Mouse (Mus musculus): Measurements from ENCODE around the gene Dusp3. TPM values are rescaled to one million over a fixed set of nuclear protein-coding genes. Genes with fewer than 3 reads are reported as not detected.
"Not testable (repeated sequence)": the region's sequence is repeated elsewhere in the genome, so short reads cannot be mapped to it uniquely, and the experiment has no call there.

The Dusp3 gene
- total RNA-seq, 2 experiments from 2014 or later, result 138 to 142 TPM

- intact Hi-C loops (cut with DNase I), result no loop called here
- no peak for DNase-seq (ENCODE audit: extremely low spot score in 1 of 2, low spot score in 2 of 2)
These were observed 29.3 kb upstream of the Dusp3 start for GRCm38 (mm10) chr11:102016136-102016535.

GRCm38 (mm10) chr11:102015472-102015871 lies 28.7 kb upstream of the Dusp3 start:
- intact Hi-C loops (cut with DNase I), result no loop called here
- no peak for DNase-seq (ENCODE audit: extremely low spot score in 1 of 2, low spot score in 2 of 2)

- intact Hi-C loops (cut with DNase I), result no loop called here
- DNase-seq (ENCODE audit: extremely low spot score in 1 of 2, low spot score in 2 of 2), result no peak
These were observed 26.4 kb upstream of the Dusp3 start for GRCm38 (mm10) chr11:102013201-102013600.

GRCm38 (mm10) chr11:102011510-102011909 lies 24.7 kb upstream of the Dusp3 start:
- no peak for DNase-seq (ENCODE audit: extremely low spot score in 1 of 2, low spot score in 2 of 2)
- intact Hi-C loops (cut with DNase I), result no loop called here

GRCm38 (mm10) chr11:102010140-102010539 lies 23.3 kb upstream of the Dusp3 start:
- intact Hi-C loops (cut with DNase I), result no loop called here

GRCm38 (mm10) chr11:102008954-102009637 lies 22.3 kb upstream of the Dusp3 start:
- intact Hi-C loops (cut with DNase I), result no loop called here
- no peak for DNase-seq (ENCODE audit: extremely low spot score in 1 of 2, low spot score in 2 of 2)

More at GRCm38 (mm10) chr11:102010140-102010539, 23.3 kb upstream of the Dusp3 start:
- DNase-seq (ENCODE audit: extremely low spot score in 1 of 2, low spot score in 2 of 2), result no peak

- intact Hi-C loops (cut with DNase I), result no loop called here
These were observed 21.6 kb upstream of the Dusp3 start for GRCm38 (mm10) chr11:102008372-102008771.

GRCm38 (mm10) chr11:102006688-102007087 lies 19.9 kb upstream of the Dusp3 start:
- intact Hi-C loops (cut with DNase I), result no loop called here
- no peak for DNase-seq (ENCODE audit: extremely low spot score in 1 of 2, low spot score in 2 of 2)

More at GRCm38 (mm10) chr11:102008372-102008771, 21.6 kb upstream of the Dusp3 start:
- DNase-seq (ENCODE audit: extremely low spot score in 1 of 2, low spot score in 2 of 2), result no peak

- DNase-seq (ENCODE audit: extremely low spot score in 1 of 2, low spot score in 2 of 2), result no peak
- intact Hi-C loops (cut with DNase I), result no loop called here
These were observed 19.5 kb upstream of the Dusp3 start for GRCm38 (mm10) chr11:102006271-102006670.

- intact Hi-C loops (cut with DNase I), result no loop called here
- DNase-seq (ENCODE audit: extremely low spot score in 1 of 2, low spot score in 2 of 2), result no peak
These were observed 17.4 kb upstream of the Dusp3 start for GRCm38 (mm10) chr11:102004251-102004650.

GRCm38 (mm10) chr11:101999466-101999865 lies 12.7 kb upstream of the Dusp3 start:
- DNase-seq (ENCODE audit: extremely low spot score in 1 of 2, low spot score in 2 of 2), result no peak
- intact Hi-C loops (cut with DNase I), result no loop called here

GRCm38 (mm10) chr11:101998258-101998657 lies 11.4 kb upstream of the Dusp3 start:
- no peak for DNase-seq (ENCODE audit: extremely low spot score in 1 of 2, low spot score in 2 of 2)
- intact Hi-C loops (cut with DNase I), result no loop called here

GRCm38 (mm10) chr11:101995938-101996337 lies 9.1 kb upstream of the Dusp3 start:
- DNase-seq (ENCODE audit: extremely low spot score in 1 of 2, low spot score in 2 of 2), result no peak
- intact Hi-C loops (cut with DNase I), result no loop called here

GRCm38 (mm10) chr11:101994100-101994499 lies 7.3 kb upstream of the Dusp3 start:
- DNase-seq (ENCODE audit: extremely low spot score in 1 of 2, low spot score in 2 of 2), result no peak
- intact Hi-C loops (cut with DNase I), result no loop called here

GRCm38 (mm10) chr11:101992411-101992810 lies 5.6 kb upstream of the Dusp3 start:
- intact Hi-C loops (cut with DNase I), result no loop called here
- no peak for DNase-seq (ENCODE audit: extremely low spot score in 1 of 2, low spot score in 2 of 2)

- no peak for DNase-seq (ENCODE audit: extremely low spot score in 1 of 2, low spot score in 2 of 2)
- intact Hi-C loops (cut with DNase I), result no loop called here
These were observed 5.0 kb upstream of the Dusp3 start for GRCm38 (mm10) chr11:101991813-101992212.

GRCm38 (mm10) chr11:101990244-101990643 lies 3.4 kb upstream of the Dusp3 start:
- no peak for DNase-seq (ENCODE audit: extremely low spot score in 1 of 2, low spot score in 2 of 2)
- intact Hi-C loops (cut with DNase I), result no loop called here

- intact Hi-C loops (cut with DNase I), result loop anchor here (2.0 kb wide), 2 partner anchors 53 to 153 kb away; no protein-coding TSS in a partner anchor
- peak; percentile 85 to 86 for DNase-seq (ENCODE audit: extremely low spot score in 1 of 2, low spot score in 2 of 2)
These were observed 823 bp downstream of the Dusp3 start for GRCm38 (mm10) chr11:101985990-101986389.

- intact Hi-C loops (cut with DNase I), result loop anchor here (2.0 kb wide), 1 partner anchor 53 kb away; no protein-coding TSS in a partner anchor
These were observed 1.4 kb downstream of the Dusp3 start for GRCm38 (mm10) chr11:101985450-101985849.

More at GRCm38 (mm10) chr11:101985450-101985849, 1.4 kb downstream of the Dusp3 start:
- DNase-seq (ENCODE audit: extremely low spot score in 1 of 2, low spot score in 2 of 2), result not testable (repeated sequence)
